9 mouse cellular contexts compared by ENCODE assay signal in genomic region chr1:138275859-138276258, GRCm38 (mm10). TPM values are rescaled to one million over a fixed set of nuclear protein-coding genes. Genes with fewer than 3 reads are reported as not detected.
DNase-seq lines count a peak whose midpoint lies in the region; TF ChIP-seq lines count a peak whose summit lies in the region.
"Had no signal": no experiment of that assay in that cellular context is flagged by ENCODE, and none has a peak within 500 bp of the region (broad histone marks: within the 10 kb centered on the region; RNA-seq: fewer than 3 reads in every experiment).

No protein-coding gene starts in this region.

- intact Hi-C loops in left cerebral cortex, postnatal 36 days (cut with DNase I) = no loop called here

- H3K4me3 ChIP-seq in layer of hippocampus, adult 2 months = no peak overlapping the region
- no peak overlapping the region for H3K4me3 ChIP-seq in lung, adult 2 months (replicated peaks; ENCODE audit: extremely low read depth, low read depth, low read length)
- H3K4me3 ChIP-seq: limb, embryonic 15.5 days had no signal

- TF ChIP-seq POLR2A in lung, adult 2 months (IDR thresholded peaks at IDR 0.05; ENCODE audit: borderline replicate concordance, extremely low read depth, low read depth, low read length) = no peak

- H3K4me1 ChIP-seq in lung, adult 2 months (ENCODE audit: control insufficient read depth, insufficient read depth, low read length) = no peaks in the 10 kb centered on the region
- H3K4me1 ChIP-seq: limb, embryonic 15.5 days had no signal

- DNase-seq in layer of hippocampus, adult 2 months (ENCODE audit: low spot score in 2 of 2) = no peak
- no peak for DNase-seq in layer of hippocampus, postnatal 14 days (ENCODE audit: low spot score in 2 of 2)
- DNase-seq in NIH3T3 (ENCODE audit: low read depth) = peak; percentile 25
- DNase-seq in lung, adult 2 months = no peak
- peak; percentile 58 to 70 for DNase-seq in thymus, adult 18-20 months
- DNase-seq in right cerebral cortex, postnatal 4 days = no peak
- no peak for DNase-seq in left cerebral cortex, postnatal 36 days (ENCODE audit: low spot score in 2 of 2)
- DNase-seq in cerebellum, adult 11-12 months = no peak

- 52% methylated on average over 5 of the region's 5 CpGs for WGBS in lung, adult 2 months

- no peak overlapping the region for H3K27ac ChIP-seq in layer of hippocampus, adult 2 months
- H3K27ac ChIP-seq: limb, embryonic 15.5 days had no signal

- peak; percentile 36 for TF ChIP-seq CTCF in layer of hippocampus, adult 2 months (conservative IDR thresholded peaks at IDR 0.05)
- peak; percentile 50 for TF ChIP-seq CTCF in lung, adult 2 months (IDR thresholded peaks at IDR 0.05; ENCODE audit: insufficient read depth, low read length)

RNA-seq across cellular contexts. Expression of gene Atp6v1g3, which starts 2.3 kb away (rescaled TPM):
- not detected for total RNA-seq in layer of hippocampus, adult 2 months (2021)
- total RNA-seq in layer of hippocampus, postnatal 14 days (2021) = not detected
- not detected in 2 replicates for polyA plus RNA-seq in lung, adult 2 months (2012; rRNA removed)
- not detected for total RNA-seq in left cerebral cortex, postnatal 36 days (2021)

Comparison
In these comparisons a context has a peak if more than half of its experiments do, and no peak if none do; other contexts are left out.
1. DNase-seq: peak in NIH3T3 (single experiment) and thymus, adult 18-20 months (2 of 2); none in layer of hippocampus, adult 2 months (0 of 2), layer of hippocampus, postnatal 14 days (0 of 2), lung, adult 2 months (single experiment), right cerebral cortex, postnatal 4 days (single experiment), left cerebral cortex, postnatal 36 days (0 of 2) and cerebellum, adult 11-12 months (single experiment).